Mouse (Mus musculus): Measurements from ENCODE around the gene Per2.

DNA sequence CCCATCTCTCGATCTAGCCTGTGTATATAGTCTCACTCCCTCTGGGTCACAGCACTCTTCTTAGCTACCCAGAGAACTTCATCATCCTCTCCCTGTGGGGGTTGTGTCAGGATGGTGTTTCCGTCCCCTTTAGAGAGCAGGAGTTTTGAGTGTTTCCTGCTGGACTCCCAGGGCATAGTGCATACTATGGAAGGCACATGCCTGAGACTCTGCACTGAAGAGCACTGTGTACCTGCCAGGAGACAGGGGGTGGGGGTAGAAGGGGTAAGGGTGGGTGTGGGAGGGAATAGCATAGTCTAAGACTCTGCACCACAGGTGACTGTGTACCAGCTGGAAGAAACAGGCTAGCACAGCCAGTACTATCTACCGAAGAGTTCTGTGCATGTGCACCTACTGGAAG is 4.8 kb downstream of the Per2 start:
- no peak for TF ChIP-seq CHD2 (IDR thresholded peaks at IDR 0.05; ENCODE audit: low read length)
- TF ChIP-seq ZNF384 (IDR thresholded peaks at IDR 0.05; ENCODE audit: low read depth, low read length), result no peak
- TF ChIP-seq MYC (IDR thresholded peaks at IDR 0.05; ENCODE audit: low read depth, low read length), result no peak
- TF ChIP-seq USF2 (conservative IDR thresholded peaks at IDR 0.05; ENCODE audit: low read depth, low read length), result no peak
- TF ChIP-seq CTCF (conservative IDR thresholded peaks at IDR 0.05 in 1 of 2, IDR thresholded peaks at IDR 0.05 in 1 of 2; ENCODE audit: low read depth in 2 of 2, low read length in 2 of 2), result no peak
- no peak for TF ChIP-seq POLR2A (IDR thresholded peaks at IDR 0.05; ENCODE audit: low read depth, low read length)
- TF ChIP-seq BHLHE40 (IDR thresholded peaks at IDR 0.05; ENCODE audit: low read depth, low read length), result no peak
- no peak for TF ChIP-seq SMC3 (IDR thresholded peaks at IDR 0.05; ENCODE audit: low read depth, low read length)
- TF ChIP-seq EP300 (IDR thresholded peaks at IDR 0.05; ENCODE audit: low read length), result no peak
- no peak for TF ChIP-seq ZKSCAN1 (IDR thresholded peaks at IDR 0.05; ENCODE audit: borderline replicate concordance, low read depth, low read length)
- TF ChIP-seq NRF1 (IDR thresholded peaks at IDR 0.05; ENCODE audit: low read depth, low read length), result no peak
- no peak for TF ChIP-seq POLR2AphosphoS2 (IDR thresholded peaks at IDR 0.05; ENCODE audit: low read depth, low read length)
- no peak for TF ChIP-seq USF1 (IDR thresholded peaks at IDR 0.05; ENCODE audit: low read depth, low read length)
